Mouse (Mus musculus) ovary, postnatal 14 days (tissue): ENCODE measurements around the gene Grm5.
A peak's percentile ranks its signal among the peaks of the same experiment; 100 is the strongest.

Experiments
- DNase-seq: peaks from one replicate; pipeline ENCODE4 v3.0.0; 2022; ENCODE audit warnings: low spot score

Gene Grm5

DNA sequence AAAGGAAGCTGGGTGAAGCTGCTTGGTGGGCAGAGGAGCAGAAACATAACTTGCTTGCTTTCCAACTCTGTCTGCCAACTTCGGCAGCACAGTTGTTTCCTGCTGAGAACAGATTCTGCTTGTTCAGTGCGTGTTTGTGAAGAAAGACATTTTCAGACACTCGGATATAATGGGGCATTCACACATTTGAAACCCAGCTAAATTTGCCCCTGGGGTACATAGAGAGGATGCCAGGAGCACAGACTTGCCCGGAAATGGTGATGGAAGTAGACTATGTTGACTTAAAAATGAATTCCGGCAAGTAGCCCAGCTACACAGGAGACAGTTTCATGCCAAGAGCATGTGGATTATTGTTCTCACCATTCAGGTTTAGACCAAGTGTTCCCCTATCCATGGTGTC lies 342.0 kb downstream of the Grm5 start:
- no peak for DNase-seq

- no peak for DNase-seq
These were observed 353.4 kb downstream of the Grm5 start for GRCm38 (mm10) chr7:87937415-87937814.

- DNase-seq: no peak
These were observed 354.3 kb downstream of the Grm5 start for GRCm38 (mm10) chr7:87938265-87938664.

DNA sequence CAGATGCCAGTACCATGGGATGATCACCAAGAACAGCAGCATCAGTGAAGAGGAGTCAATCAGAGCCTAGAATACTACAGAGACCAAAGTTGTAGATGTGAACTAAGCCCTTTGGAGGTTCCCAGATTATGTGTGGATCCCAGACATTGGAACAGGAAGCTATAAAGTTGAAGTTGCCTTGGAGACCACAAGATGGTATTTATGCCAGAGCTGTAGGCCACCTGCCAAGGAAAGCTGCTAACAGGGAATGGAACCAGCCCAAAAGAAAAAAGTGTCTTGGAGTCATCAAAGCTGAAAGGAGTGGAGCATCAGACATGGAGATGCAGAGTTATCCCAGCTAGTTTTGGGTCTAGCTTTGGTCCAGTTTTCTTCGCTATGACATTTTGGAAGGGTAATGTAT lies 366.2 kb downstream of the Grm5 start:
- DNase-seq: no peak

DNA sequence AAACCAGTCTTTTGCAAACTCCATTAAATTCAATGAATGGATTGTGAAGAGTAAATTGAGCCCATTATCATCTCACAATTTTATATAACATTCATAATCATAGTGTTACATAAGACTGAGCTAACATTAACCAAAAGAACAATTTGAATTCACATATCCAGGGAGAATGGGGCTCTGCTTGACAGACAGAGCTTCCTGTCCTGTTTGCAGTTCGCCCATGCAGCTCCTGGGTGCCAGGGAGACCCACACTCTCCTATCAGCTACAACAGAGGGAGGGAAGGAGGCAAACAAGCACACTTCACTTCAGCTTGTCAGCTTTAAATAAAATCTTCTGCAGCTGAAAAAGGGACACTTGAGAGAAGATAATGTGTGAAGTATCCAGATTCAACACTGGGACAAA lies 389.2 kb downstream of the Grm5 start:
- DNase-seq: no peak

- no peak for DNase-seq
These were observed 391.1 kb downstream of the Grm5 start for GRCm38 (mm10) chr7:87975041-87975440.

GRCm38 (mm10) chr7:87983494-87983893 lies 399.5 kb downstream of the Grm5 start:
- DNase-seq: no peak

DNA sequence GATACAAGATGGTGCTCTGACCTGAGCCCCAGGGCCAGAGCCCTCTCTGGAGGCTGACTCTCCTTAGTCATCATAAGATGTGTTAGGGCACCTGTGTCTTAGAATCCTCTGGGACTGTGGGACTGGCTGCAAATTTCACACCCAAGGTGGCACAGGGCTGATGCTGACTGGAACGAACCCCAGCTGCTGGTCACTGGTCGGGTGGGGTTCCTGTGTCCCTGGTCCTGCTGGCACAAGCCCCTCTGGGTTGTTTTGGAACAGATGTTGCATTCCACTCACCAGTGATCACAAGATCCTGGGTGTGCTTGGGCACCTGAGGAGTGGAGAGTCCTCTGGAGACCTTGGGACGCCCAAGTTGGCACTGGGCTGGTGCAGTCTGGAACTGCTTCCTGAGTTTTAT lies 430.5 kb downstream of the Grm5 start:
- no peak for DNase-seq

DNA sequence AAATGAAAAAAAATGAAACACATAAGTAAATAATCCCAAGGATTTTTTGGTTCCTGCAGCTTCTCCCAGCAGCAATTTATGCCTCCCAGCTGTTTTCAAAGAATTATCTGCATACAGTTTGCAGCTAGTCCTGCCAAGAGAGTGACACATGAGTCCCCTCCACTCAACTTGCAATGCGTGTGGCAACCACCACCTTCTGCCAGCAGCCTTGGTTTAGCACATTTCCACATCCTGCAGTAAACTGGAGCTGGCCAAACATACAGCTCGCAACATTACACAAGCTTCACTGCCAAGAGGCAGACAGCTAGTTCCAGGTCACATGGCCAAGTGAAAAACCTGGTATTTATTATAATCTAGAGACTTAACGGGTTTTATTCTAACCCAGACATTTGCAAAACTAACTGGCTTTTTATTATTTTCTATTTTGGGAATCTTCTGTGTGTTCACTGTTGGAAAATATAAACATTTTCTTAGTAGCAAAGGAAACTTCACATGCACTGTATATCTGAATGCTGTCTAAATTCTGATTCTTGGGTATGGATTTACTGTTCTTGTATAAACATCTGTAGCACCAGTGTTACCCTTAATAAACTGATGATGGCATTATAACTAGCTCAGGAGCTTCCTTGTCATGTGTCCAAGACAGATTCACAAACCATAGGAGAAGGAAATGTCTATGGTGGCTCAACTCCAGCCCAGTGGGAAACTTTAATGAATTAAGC lies 443.6 kb downstream of the Grm5 start:
- no peak for DNase-seq

- DNase-seq: no peak
These were observed 463.4 kb downstream of the Grm5 start for GRCm38 (mm10) chr7:88047366-88047765.

- no peak for DNase-seq
These were observed 470.4 kb downstream of the Grm5 start for GRCm38 (mm10) chr7:88054224-88054938.

- DNase-seq: no peak
These were observed 472.5 kb downstream of the Grm5 start for GRCm38 (mm10) chr7:88056438-88056837.

GRCm38 (mm10) chr7:88091115-88091514 lies 507.1 kb downstream of the Grm5 start:
- no peak for DNase-seq

- no peak for DNase-seq
These were observed 512.7 kb downstream of the Grm5 start for GRCm38 (mm10) chr7:88096536-88097107.

DNA sequence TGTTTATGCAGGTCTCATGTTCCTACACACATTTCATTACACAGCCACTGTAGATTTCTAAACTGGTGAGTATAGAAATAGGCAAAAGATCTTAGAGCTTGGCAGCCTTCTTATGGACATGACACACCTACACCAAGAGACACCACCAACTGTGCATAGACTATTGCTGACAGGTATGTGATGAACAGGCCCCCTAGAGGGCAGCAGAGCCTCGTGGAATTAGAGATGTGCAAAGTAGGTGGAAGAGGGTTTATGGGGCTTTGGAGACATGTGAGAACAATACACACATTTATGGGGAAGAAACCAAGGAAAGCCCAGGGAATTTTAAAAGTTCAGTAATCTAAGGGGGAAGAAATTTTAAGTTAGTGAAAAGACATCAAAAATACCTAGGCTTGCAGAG lies 513.7 kb downstream of the Grm5 start:
- peak; percentile 61 for DNase-seq

DNA sequence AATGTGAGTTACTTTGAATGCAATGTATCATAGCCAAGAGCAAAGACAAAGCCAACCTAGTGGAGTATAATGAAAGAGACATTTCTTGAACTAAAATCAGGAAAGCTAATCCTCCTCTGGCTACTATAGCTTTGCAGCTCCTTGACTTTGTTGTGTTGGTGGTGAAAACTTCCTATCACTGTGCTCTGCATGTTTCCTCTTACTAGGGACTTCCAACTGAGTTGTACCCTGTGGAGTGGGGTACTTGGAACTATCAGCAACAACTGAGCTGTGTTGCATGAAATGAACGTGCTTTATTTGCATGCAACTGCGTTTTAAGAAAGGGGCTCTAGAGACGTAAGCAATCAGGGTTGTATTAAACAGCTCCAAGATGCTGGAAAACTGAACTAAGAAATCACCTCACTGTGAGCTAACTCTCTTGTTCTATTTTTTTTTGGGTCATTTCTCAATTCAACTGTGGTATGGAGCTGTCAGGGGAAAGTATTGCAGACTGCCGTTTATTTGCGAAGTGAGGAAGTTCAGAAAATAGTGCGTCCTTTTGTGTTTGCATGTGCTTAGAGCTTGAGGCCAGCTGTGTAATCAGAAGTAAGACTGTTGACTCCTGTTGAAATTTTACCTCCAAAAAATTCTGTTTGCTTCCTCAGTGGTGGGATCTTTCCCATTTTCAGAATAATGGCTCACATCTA lies 532.9 kb downstream of the Grm5 start:
- no peak for DNase-seq

- DNase-seq: no peak
These were observed 544.3 kb downstream of the Grm5 start for GRCm38 (mm10) chr7:88128080-88128848.

- no peak for DNase-seq
These were observed 545.8 kb downstream of the Grm5 start for GRCm38 (mm10) chr7:88129536-88130487.

GRCm38 (mm10) chr7:88130488-88130849 lies 546.5 kb downstream of the Grm5 start:
- DNase-seq: no peak

GRCm38 (mm10) chr7:88159542-88160241 lies 575.7 kb downstream of the Grm5 start:
- DNase-seq: no peak
